Mouse (Mus musculus) adrenal gland, postnatal 4 days (tissue): ENCODE measurements around the gene Cenpe. TPM values are rescaled to one million over a fixed set of nuclear protein-coding genes. Genes with fewer than 3 reads are reported as not detected.

Experiments
- DNase-seq, 2 experiments: peaks; one replicate each; pipeline ENCODE4 v3.0.0; 2021 to 2022; ENCODE audit warnings: low spot score in 2 of 2, mixed read lengths in 2 of 2
- total RNA-seq, 2 experiments: library from RNA; stranded (reverse); gene quantifications; 2 replicates each; pipeline ENCODE4 v1.2.3; 2021

Cenpe gene
- total RNA-seq, 2 experiments from 2014 or later = 11.9 to 16.7 TPM

DNA sequence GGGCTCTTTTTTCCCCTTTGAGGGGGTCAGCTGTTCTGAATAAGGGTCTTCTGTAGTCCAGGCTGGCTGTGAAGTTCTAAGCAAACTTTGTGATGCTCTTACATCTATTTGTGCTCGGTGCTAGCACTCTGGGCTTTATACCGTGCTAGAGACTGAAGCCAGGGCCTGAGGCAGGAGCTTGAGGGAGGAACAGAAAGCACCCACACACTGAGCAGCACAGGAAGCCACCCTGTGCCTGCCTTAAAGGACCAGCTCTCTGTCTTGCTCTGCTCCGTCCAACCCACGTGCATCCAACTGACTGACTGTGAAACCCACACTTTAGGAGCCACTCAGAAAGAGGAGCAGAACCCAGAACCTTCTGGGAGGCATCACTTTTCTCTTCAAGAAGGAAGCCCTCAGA, 67.8 kb downstream of the Cenpe start:
- no peak for DNase-seq

DNA sequence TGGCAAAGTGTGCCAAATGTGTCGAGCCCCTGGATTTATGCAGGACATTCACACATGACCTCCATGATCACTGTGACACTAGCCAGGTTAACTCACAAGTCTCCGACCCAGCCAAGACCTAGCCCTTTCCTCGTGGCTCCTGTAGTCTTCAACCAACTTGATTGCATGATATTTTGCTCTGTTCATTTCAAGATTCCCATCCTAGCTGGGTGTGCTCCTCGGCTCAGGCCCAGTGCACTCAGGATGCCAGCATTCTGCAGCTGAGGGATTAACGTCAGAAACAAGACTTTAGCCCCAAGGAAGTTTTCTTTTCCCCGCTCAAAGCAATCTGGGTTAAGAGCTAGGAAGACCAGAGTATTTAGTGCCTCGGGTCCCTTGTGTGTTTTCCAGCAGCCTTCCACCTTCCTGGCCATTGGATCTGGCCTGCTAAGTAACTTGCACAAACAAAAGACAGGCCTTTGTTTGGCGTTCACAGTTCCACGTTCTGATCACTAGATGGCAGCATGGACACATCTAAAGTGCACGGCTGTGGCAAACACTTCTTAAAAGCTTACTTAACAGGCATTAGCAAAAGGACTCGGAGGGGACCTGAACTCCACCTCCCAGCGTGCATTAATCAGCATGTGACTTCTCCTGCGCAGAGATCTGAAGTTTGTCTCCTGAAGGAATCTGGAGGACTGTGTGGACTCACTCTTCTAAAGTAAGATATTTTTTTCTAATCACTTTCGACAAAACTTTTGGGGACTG, 68.5 kb downstream of the Cenpe start, which contains the start of gene Bdh2:
Gene Bdh2, plus strand, starts transcription at position 553 of the 747 bp plus-strand sequence.
- peak; percentile 37 to 44 for DNase-seq

DNA sequence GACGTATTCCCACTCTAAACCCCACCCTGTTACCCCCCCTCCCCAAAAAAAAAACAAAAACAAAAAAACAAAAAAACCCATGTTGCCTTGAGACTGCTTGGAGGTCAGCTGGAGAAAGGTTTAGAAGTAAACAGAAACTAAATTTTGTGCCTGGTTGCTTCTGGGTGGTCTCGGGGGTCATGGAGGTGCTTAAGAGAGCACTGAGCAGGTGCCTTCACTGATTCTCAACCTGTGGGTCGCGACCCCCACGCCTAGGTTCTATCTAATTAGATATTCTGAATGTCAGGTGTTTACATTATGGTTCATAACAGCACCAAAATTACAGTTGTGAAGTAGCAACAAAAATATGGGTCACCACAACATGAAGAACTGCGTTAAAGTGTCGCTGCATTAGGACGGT, 69.4 kb downstream of the Cenpe start:
- no peak for DNase-seq

DNA sequence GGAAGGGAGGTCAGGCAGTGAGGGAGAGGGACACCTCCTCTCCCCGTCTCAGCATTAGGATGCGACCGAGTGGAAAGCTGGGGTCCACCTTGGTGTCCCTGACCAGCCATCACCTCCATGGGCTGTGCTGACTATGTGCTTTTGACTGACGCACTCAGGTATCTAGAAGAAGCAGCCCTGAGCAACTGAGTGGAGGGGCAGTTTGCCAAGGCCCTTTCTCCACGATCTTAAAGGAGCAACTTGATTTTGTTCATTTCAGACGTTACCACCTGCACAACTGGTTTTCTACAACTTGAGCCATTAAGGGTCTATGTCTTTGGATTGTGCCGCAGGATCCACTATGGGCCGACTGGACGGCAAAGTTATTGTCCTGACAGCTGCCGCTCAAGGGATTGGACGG, 72.9 kb downstream of the Cenpe start:
- no peak for DNase-seq

DNA sequence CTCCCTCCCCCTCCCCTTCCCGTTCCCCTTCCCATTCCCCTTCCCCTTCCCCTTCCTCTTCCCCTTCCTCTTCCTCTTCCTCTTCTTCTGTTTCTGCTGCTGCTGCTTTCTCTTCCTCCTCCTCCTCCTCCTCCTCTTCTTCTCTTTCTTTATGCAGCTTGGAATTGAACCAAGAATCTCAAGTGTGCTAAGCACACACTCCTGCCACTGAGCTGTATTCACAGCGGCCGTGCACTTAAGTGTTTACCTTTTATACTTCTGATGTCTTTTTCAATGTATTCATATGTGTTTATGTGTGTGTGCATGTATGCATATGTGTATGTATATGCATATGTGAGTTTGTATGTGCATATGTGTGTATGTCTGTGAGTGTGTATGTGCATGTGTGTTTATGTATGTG, 73.5 kb downstream of the Cenpe start:
- DNase-seq = no peak

DNA sequence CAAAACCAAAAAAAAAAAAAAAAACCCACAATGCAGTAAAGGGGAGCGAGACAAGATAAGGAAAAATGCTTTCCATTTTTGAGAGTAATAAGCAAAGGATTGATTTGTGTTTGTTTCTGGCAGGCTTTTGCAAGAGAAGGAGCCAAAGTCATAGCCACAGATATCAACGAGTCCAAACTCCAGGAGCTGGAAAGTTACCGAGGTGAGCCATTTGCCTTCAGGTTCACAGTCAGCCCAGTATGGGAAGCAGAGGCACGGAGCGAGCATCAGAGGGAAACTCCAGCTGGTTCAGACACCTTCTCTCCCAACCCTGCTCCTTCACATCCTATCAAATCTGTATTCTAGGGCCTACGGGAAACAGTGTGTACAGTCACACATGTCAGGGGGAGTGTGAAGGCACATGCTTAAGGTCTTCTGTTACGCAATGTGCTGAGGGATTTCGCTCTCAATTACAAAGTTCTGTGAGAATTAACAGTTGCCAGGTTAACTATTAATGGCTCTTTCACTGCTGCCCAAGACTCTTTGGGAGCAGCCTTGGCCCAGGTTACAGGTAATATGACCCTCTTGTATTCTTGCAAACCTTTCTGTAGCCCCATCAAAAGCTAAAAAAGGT, 75.9 kb downstream of the Cenpe start:
- DNase-seq = no peak

DNA sequence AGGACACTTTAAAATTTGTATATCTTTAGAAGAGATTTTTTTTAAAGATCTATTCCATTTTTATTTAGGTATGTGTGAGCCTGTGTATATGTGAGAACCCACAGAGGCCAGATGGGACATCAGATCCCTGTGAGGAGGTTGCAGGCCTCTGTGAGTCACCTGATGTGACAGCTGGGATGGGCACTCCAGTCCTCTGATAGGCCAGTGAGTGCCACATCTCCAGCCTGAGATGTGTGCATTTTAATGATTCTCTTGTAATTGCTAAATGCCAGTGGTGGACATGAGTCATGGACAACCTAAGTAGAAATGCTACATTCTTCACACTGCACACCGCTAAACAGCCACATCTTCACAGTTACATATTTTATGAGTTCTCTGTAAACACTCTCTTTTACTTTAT, 76.8 kb downstream of the Cenpe start:
- no peak for DNase-seq

DNA sequence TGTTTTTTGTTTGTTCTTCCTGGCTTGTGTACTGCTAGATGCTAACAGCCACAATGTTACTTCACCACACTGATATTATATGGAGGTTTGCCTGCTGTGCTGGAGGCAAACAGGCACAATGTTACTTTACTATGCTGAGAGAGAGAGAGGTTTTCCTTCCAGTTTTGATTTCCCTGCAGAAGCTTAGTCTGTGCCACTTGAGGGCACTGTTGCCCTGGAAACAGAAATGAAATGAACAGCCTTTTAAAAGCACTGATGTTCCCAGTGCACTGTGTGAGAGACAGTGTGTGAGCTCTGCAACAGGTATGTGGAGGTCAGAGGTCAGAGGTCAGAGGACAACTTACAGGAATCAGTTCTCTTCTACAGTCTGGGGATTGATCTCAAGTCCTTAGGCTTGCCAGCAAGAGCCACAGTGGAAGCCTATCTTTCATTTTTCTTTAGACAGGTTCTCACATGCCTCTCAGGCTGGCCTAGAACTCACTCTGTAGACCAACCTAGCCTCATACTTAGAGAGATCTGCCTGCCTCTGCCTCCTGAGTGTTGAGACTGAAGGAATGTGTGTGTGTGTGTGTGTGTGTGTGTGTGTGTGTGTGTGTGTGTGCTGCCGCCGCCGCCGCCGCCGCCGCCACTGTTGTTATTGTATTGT, 78.0 kb downstream of the Cenpe start:
- DNase-seq = no peak

DNA sequence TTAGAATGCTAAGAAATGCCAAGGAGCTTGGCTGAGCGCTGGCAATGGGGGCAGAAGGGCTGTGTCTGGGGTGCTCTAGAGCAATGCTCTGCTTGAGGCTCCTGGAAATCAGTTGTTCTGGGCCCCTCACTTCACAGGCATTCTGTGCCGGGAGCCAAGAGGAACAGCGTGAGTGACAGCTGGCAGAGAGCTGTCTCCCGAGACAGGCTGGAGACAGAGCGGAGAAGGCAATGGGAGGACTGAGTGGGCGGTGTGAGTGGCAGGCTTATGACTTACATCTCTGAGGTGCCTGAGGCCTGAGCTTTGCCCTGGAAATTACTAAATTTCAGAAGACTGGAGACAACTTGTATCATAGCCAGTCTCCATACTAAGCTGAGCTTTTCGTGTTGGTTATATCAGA, 81.4 kb downstream of the Cenpe start:
- no peak for DNase-seq

DNA sequence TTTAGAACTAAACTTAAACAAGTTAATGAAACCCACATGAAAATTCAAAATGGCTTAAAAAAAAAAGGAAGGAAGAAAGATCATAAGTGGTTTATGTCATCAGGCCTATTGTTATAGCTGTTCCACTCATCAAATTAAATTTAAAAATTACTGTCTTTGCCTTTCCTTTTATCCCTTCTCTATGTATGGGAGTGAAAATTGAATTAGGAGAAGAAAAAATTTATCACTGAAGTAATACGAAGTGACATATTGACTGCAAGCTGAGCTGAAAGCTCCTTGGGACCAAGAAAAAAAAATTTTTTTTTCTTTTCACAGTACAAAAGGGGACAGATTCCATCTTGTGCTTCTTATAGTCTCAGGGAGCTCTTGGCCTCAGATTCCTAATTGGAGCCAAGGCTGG, 83.2 kb downstream of the Cenpe start:
- no peak for DNase-seq

DNA sequence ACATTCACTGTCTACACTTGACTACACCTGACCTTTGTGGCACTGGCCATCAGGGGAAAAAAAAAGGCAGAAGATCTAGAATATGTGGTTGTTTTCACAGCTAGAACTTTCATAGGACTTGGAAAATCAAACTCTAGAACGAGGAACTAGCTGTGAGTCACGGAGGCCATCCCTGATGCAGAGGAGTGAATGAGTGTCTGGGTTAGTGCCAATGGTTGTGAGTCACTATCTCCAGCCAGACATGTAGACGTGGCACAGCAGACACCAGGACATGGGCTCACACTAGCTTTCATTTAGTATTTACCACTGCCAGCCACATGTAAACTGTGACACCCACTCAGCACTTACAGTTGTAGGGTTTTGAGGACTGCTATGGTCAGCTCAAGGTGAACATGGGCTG, 86.2 kb downstream of the Cenpe start:
- DNase-seq = no peak

DNA sequence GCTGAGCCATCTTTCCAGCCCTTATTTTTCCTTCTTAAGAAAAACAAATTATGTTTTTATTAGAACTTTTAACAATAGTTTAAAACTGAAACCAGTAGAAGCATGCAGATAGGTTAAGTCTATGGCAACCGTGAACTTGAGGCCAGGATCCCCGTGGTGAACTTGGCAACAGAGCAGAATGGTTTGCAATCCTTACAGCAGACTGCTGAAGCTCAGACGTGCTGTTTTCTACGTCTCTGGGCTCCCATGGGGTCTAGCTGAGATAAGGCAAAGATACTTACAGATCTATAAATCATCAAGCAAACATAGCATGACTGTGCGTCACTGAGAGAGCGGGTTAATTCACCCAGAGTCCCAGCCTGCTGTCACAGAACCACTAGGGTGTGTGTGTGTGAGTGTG, 87.7 kb downstream of the Cenpe start:
- no peak for DNase-seq

DNA sequence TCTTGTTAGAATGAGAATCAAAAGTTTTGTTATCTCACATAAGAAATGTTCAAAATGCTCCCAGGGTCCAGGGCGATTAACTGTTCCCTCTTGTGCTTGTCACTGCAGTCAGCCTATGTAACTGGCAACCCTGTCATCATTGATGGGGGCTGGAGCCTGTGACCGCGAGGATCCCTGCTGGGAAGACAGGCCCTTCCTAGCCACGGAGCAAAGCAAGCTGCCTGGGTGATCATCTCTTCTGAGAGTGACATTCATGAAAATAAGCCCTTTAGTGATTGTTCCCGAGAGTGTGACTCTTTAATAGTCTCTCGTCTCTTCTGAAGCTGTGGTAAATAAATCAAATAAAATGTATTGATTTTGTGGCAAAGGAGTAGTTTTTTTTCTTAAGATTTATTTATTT, 91.7 kb downstream of the Cenpe start:
- no peak for DNase-seq

DNA sequence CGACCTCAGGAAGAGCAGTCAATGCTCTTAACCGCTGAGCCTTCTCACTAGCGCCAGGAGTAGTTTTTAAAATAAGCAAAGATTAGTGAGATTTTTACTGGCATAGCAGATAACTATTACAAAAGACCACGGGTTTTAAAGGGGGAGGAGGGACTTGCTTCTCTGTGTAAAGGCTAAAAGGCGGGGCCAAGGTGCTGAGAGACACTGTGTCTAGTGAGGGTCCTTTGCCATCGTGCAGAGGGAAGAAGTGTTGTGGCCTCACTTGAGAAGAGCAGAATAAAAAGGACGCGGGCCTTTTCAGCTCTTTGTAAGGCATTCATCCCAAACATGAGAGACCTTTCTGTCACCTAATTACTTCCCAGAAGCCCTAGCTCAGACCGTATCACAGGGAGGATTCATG, 92.2 kb downstream of the Cenpe start:
- DNase-seq = no peak

DNA sequence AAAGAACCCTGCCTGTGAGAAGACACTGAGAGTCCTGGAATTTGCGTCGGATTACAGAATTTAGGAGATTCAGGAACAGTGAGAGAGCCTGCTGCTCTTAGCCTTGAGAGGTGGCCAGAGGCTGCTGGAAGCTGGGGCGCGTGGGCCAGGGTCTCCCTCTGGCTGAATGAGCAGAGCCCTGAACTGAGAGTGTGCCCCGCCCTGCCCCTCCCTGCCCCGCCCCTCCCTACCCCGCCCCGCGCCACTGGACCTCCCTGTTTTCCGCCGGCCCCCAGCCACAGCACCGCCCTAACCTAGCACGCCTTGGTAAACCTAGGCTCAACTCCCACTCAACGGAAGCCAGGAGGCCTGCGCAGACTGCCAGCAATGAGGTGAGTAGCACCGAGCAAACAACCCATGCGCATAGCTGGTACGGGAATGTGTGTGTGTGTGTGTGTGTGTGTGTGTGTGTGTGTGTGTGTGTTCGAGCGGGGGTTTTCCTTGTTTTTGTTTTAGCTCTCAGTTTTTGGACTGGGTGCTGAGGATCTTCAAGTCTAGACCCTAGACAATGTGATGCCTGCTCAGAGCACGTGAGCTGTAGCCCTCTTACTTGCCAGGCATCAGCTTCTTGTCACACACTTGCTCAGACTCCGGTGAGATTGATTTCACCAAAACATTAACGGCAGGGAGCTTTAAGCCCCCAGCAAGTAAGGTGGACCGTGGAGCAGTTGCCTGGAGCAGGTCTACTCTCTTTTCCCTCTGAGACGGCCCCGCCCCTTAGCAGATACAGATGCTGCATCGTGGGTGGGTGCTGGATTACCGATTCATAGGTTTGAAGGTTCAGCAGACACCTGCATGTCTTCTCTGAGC, 95.3 kb downstream of the Cenpe start, which contains the start of gene Slc9b2:
Gene Slc9b2, plus strand, starts transcription at position 290 of the 849 bp plus-strand sequence.
- DNase-seq = no peak

DNA sequence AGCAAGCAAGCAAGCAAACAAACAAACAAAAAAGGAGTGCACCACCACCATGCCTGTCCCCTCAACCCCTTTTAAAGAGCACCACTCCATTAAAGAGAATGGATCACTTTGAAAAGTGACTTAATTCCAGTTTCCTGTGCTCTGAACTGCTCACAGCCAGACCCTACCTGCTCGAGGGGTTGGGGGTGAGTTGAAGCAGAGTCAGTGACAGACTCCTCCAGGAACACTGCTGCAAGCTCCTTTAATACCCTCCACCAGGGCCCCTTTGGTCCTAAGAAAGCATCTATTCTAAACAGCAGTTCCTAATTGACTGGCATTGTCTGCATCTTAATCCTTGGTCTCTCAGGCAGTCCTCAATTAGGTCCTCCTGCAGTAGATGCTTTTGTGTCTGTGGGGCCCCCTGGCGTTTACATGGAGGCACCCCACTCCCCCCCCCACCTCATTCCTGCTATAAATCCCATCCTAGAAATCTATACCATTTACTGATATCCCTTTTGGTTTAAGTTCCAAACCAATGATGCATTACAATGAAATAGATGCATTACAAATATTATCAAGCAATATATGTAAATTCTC, 100.7 kb downstream of the Cenpe start:
- DNase-seq = no peak

DNA sequence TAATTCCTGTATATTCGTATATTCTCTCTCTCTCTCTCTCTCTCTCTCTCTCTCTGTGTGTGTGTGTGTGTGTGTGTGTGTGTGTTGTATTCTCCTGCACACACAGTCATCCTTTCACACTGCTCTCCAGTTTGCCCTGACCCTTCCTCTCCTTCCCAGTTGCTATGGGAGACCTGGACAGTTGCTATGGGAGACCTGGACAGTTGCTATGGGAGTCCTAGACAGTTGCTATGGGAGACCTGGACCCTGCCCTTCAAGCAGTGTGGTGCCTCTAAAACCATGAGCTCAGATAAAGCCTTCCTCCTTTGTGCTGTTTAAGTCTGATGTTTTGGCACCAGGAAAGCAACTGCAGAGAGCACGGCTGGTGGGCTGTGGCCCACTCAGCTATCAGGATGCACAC, 101.4 kb downstream of the Cenpe start:
- DNase-seq = no peak

DNA sequence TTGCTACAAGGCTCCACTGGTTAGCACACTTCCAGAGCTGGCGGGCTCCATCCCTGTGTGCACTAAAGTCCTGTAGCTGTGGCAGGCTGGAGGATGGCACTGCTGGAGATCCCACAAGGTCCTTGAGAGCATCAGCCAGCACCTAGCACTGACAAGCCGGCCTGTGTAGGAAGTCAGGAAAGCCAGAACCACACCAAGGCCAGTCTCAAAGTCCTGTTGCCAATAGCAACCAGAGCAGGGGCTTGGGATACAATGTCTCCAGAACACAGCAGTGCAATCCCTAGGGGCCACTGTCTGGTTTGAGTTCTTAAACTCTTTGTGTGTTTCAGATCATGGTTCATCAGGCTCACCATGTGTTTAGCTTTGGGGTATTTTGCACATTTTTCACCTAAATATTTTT, 102.5 kb downstream of the Cenpe start:
- no peak for DNase-seq

DNA sequence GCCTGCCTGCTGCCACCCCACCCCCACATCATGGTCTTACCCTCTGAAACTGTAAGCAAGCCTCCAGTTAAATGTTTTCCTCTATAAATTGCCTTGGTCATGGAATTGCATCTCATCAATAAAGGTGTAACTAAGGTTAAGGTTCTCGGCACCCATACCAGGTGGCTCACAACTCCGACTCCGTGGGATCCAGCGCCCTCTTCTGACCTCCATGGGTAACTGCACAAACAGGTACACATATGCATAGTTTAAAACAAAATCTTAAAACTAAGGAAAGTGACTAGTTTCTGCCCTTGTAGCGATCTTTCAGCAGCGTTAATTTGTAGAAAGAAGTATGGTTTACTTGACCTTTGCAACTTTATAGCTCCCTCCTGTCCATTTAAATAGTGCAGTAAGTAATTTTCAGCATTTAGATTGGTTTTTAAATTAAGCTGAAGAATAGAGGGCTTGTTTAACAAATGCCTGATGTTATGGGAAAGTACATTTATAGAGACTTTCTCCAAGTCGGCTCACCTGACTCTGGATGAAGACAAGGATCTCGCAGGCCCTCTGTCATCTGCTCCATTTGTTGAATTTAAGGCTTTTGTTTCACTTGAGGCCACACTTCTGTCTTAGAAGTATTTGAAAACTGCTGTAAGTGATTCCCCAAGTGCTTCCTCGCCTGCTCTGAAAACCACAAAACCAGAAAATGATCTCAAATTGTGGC, 103.5 kb downstream of the Cenpe start:
- DNase-seq = no peak

DNA sequence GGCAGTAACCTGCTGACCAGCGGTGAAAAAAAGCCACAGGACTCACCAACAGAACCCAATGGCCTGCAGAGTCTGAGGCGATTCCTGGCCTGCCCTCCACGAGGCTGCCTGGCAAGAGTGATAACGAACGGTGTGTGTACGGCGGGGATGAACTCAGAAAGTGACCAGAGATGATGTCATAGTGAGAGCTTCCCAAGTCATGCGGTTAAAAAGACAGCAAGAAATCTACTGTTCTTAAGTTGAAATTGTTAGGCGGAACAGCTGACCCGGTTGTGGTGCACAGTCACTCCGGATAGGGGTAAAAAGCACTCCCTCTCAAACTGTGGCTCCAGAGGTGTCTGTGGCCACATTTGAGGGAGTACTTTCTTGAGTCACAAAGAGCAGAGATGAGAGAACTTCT, 106.0 kb downstream of the Cenpe start:
- no peak for DNase-seq
